Mouse (Mus musculus) adrenal gland, postnatal 10 days (tissue): Measurements from ENCODE around the gene Prrg4. TPM values are rescaled to one million over a fixed set of nuclear protein-coding genes. Genes with fewer than 3 reads are reported as not detected.
"Not testable (repeated sequence)": the region's sequence is repeated elsewhere in the genome, so short reads cannot be mapped to it uniquely, and the experiment has no call there.

Source experiments
- DNase-seq: peaks from one replicate; pipeline ENCODE4 v3.0.0; 2021; ENCODE audit warnings: mixed read lengths
- long read RNA-seq, 2 experiments: library from polyadenylated mRNA; stranded (forward); transcript quantifications; one replicate each; pipeline ENCODE4 v2.0.0; 2021
- total RNA-seq, 2 experiments: library from RNA; stranded (reverse); gene quantifications; 2 replicates each; pipeline ENCODE4 v1.2.3; 2021

The Prrg4 gene
- total RNA-seq, result 1 to 10 TPM; 2.1 to 4.6 TPM
- long read RNA-seq, experiment 1, partial matches to known transcripts, result 0 of 3 reads
- long read RNA-seq, experiment 1, other reads (novel, unspliced or antisense), result 1 of 3 reads
- long read RNA-seq, experiment 2, result 0 reads

GRCm38 (mm10) chr2:104849276-104849990, at the start of gene Prrg4:
Gene Prrg4, minus strand, starts transcription at chr2:104849876.
- DNase-seq, result peak; percentile 87

DNA sequence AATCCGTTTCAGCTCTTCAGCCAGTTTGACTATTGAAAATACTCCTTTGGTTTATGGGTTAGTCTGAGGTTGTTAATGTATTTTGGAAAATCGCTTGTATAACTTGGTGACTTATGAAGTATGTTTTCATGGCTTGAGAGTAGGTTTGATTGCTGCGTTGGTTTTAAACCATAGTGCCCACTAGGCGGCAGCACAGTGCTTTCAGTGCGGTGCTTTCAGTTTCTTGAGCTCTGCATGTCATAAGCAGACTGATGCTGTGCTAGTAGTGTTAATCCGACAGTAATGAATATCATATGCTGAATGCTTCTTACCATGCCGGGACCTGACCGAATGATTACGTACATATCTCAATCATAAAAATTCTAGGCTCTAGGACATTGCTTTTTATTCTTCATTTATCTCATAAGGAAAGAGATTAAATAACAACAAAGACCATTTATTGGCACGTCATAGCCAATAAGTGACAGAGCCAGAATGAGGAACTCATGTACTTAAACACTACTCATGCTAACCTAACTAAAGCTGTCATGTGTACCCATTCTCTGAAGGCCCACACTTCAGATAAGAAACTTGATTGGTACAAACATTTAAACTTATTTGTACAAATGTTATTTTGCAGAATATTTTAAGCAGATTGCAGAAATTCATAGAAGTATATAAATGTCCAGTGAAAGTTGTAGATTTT, 38.3 kb upstream of the Prrg4 start:
- DNase-seq, result peak; percentile 88

- DNase-seq, result not testable (repeated sequence)
Measured at GRCm38 (mm10) chr2:104887331-104887730, 37.7 kb upstream of the Prrg4 start.

DNA sequence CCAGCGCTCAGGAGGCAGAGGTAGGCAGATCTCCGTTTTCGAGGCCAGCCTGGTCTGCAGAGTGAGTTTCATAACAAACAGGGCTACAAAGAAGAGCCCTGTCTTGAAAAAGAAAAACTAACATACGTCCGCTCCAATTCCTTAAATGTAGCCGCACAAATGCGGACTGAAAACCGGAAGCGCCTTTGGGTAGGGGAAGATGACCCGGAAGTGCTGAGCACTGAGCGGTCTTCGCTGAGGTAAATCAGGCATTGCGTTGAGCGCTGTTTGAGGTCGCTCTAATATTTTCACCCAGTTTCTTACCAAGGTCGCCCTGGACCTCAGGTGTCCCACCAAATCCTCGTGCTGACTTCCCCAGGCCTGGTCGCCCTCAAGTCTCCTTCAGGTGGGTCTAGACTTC, 36.4 kb upstream of the Prrg4 start:
- no peak for DNase-seq

GRCm38 (mm10) chr2:104878794-104879193, 29.1 kb upstream of the Prrg4 start:
- DNase-seq, result no peak

- no peak for DNase-seq
Measured at GRCm38 (mm10) chr2:104869101-104869500, 19.4 kb upstream of the Prrg4 start.

- DNase-seq, result no peak
Measured at GRCm38 (mm10) chr2:104867282-104867855, 17.7 kb upstream of the Prrg4 start, which contains the start of gene Ccdc73. Gene Ccdc73, plus strand, starts transcription at chr2:104867805.

DNA sequence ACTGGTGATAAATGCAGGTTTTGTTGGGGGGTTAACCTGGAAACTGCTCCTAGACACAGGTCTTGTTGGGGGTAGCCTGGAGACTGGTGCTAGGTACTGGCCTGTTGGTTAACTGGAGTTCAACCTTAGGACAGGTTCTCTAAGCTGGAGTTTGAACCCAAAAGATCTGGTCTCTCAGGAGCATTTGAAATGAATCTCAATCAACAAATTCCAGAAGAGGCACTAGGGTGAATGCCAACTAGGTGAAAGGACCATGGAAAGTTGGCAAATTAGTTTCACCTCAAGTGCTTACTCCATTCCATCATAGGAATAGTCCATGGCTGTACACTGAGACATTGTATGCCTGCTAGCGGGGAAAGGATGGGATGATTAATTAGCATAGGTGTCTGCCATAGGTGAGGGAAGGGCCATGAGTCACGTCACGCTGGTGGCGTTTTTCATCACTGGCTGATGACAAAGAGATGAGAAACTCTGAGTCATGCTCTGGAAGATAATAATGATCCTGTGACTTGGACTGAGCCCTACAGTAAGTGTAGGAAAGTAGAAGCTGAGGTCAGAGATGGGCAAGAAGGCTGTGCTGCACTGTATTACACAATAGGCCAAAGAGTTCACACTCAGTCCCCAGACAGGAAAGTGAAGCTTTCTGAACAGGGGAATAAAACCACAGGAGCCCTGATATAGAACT, 14.6 kb upstream of the Prrg4 start:
- DNase-seq, result peak; percentile 31

DNA sequence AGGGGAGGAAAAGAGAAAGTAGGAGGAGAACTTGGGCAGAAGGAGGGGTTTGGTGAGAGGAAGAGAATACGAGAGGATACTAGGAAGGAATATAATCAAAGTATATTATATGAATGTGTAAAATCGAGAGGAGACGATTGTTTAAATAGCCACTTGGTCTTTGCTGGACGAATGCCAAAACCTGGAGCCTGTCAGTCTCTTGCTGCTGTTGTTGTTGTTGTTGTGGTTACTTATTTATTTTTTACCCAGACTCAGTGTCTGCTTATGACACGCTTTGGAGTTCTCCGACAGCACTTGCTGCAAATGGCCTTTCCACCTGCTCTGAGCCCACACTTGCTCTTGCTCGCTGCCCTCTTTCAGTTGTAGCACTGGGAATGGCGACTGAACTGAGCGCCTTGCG, 10.8 kb upstream of the Prrg4 start:
- DNase-seq, result no peak

DNA sequence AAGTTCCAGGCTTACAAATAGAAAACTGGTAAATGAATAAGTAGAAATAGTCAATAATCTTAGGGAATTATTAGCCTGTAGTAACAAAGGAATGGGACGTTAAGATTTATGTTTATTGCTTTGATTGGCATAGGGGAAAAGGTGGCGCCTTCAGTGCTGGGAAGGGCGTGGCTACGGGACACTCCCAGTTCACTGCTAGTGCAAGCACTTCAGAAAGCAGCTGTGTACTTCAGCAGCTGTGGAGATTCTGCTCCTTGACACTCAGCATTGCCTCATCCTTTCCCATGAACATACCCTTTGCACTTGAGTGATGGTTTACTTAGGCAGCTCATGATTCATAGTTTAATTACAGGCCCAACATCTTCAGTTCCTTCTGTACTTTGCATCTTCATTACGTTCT, 9.4 kb upstream of the Prrg4 start:
- no peak for DNase-seq

DNA sequence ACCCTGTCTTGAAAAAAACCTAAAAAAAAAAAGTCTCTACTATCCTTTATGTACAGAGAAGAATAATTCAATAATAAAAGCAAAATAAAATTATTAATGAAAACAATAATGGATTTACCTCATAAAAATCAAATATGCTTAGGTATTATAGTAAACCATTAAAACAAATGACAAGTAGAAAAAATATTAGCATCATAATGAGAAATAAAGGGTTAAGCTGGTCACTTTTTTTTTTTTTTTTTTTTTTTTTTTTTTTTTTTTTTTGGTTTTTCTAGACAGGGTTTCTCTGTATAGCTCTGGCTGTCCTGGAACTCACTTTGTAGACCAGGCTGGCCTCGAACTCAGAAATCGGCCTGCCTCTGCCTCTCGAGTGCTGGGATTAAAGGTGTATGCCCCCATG, 8.4 kb upstream of the Prrg4 start:
- not testable (repeated sequence) for DNase-seq

DNA sequence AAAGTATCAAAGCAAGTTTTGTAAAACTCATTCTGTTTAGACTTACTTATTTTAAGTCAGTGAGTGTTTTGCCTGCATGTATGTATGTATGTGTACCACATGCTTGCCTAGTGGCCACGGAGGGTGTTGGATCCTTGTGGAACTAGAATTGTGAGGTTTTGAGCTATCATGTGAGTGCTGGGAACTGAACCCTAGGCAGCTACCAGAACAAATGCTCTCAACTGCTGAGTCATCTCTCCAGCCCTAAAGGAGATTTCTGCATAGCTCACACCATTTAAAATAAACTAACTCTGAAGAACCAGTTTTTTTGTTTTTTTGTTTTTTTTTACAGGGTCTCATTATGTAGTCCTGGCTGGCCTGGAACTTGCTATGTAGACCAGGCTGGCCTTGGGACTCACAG, 6.5 kb upstream of the Prrg4 start:
- no peak for DNase-seq

DNA sequence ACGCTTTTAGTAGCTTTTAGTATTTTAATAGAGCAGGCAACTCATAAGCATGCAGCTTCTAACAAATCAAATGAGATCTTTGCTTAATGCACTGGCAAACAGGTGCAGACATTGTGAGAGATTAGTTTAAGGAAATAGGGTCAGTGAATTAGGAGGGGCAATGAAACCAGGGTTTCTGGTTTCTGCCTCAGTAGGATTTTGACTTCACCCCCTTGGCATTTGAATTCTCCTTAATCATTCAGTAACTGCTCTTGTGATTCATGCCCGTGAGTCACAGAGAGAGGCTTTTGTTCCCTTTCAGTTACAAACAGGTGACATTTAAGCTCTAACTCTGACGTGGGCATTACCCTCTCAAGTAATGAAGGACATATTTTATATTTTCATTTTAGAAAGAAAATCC, 6.1 kb upstream of the Prrg4 start:
- peak; percentile 14 for DNase-seq

- DNase-seq, result no peak
Measured at GRCm38 (mm10) chr2:104854836-104855235, 5.2 kb upstream of the Prrg4 start.

DNA sequence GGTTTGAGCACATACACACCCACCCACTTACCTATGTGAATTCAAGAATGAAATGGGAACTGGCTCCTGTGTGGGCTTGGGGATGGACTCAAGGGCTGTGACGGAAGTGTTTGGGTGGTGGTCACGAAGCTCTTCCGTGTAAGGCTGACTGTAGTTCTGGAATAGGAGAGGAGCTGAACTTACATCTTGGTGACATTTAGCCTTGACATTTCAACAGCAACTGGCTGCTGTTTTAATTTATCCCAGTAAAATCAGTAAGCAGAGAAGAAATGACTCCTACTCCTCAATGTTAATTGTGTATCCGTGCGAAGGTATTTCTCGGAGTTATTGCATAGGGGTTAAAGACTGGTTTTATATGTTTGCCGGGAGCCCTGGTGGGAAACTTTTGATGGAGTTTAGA, 2.9 kb upstream of the Prrg4 start:
- no peak for DNase-seq

DNA sequence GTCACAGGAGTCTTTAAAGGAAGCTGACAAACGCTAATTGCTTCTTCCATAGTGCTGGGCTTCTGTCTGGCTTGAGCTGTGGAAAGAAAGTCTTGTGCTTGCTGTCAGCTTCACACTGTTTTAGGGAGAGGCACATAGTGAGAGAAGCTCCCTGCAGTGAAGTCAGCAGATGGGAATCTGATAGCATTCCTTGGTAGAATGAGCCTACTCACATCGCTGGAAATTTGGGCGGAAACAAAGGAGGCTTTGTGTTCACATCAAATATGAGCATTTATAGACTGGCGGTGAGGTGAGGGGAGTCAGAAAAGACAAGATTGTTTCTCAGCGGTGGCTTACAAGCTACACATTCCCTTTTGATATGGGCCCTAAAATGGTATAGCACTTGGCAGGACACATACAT, 2.0 kb upstream of the Prrg4 start:
- no peak for DNase-seq

DNA sequence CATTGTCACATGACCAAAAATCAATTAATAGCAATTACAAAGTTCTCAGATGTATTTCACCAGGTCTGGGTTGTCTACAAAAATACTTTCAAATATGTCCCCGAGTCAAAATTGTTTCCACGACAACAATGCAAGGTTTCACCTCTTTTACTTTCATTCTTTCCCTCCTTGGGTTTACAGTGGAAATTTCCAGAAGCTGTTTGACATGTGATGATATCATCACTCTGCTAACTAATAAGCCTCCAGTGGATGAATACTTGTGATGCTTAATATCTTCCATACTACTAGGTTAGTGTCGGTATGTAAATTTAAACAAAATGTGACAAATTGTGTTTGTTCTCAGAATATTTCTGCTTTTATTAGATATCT, 299 bp upstream of the Prrg4 start:
- DNase-seq, result no peak

- no peak for DNase-seq
Measured at GRCm38 (mm10) chr2:104848235-104849161, 1.2 kb downstream of the Prrg4 start.

DNA sequence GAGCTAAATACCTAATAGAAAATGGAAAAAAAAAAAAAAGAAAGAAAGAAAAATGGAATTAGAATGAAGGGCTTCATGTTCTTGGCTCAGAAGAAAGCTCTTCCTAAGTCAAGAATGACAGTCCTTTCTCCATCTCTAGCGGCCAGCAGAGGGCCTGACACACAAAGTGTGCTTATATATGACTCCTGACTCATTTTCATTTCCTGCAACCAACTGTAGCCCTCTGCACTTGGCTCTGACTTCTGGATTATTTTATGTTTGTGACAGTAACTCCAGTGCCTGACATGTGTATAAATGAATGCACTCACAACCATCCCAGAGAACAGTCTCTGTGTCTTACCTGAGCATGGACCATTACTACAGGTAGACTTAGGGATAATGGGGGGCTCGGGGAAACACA, 2.0 kb downstream of the Prrg4 start:
- peak; percentile 35 for DNase-seq

- DNase-seq, result no peak
Measured at GRCm38 (mm10) chr2:104846638-104847414, 2.9 kb downstream of the Prrg4 start.

- DNase-seq, result no peak
Measured at GRCm38 (mm10) chr2:104842559-104842958, 7.1 kb downstream of the Prrg4 start.
